Mouse (Mus musculus) kidney, adult 2 months (tissue): ENCODE data around the gene Grap2.

Source experiments
- CTCF ChIP-seq: fragments of 200-500 bp; conservative IDR thresholded peaks from 2 replicates; pipeline ENCODE4 v1.5.1; 2011; ENCODE audit warnings: low read depth, mild to moderate bottlenecking, control low read depth, low read length, moderate library complexity, mixed read lengths; ENCODE audit not compliant: insufficient read depth, insufficient read length
- POLR2A ChIP-seq: fragments of 200-500 bp; IDR thresholded peaks from one replicate; pipeline ENCODE4 v1.6.1; 2011; ENCODE audit warnings: low read depth, low read length, control low read depth

DNA sequence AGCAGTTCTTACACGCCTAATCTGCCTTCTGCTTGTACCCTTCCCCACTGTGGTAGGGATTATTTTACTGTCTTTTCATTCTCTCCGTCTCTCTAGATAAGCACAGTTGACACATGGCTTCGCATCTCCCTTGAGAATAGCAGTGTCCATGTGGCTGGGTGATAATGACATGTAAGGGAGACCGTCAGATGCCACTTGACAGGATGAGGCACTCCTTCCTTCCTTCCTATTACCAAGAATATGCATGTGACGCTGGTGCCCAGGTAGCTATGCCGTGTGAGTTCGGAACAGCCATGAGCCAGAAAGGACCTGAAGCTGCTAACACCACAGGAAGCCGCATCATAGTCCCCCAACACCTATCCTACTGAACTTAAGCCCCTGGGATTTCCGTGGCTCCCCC lies 41.4 kb upstream of the Grap2 start:
- TF ChIP-seq CTCF (no peak), POLR2A (no peak)
